Mouse (Mus musculus) spleen, adult 12 weeks (tissue): ENCODE data around the gene Enpp5.

ENCODE experiments used
- DNase-seq: peaks from one replicate; pipeline ENCODE4 v3.0.0; 2022; ENCODE audit warnings: low spot score

Enpp5 gene

GRCm38 (mm10) chr17:44100486-44100885 is 21.9 kb downstream of the Enpp5 start:
- no peak for DNase-seq

- DNase-seq = no peak
These were observed 22.3 kb downstream of the Enpp5 start for GRCm38 (mm10) chr17:44100906-44101305.

GRCm38 (mm10) chr17:44101961-44102360 is 23.3 kb downstream of the Enpp5 start:
- no peak for DNase-seq

GRCm38 (mm10) chr17:44105287-44106138 is 26.9 kb downstream of the Enpp5 start, which contains the start of gene Enpp4:
Enpp4 (minus strand) TSS chr17:44105809.
- DNase-seq = peak; percentile 71

GRCm38 (mm10) chr17:44108331-44108730 is 29.7 kb downstream of the Enpp5 start:
- DNase-seq = no peak

- no peak for DNase-seq
These were observed 38.0 kb downstream of the Enpp5 start for GRCm38 (mm10) chr17:44116584-44116983.

GRCm38 (mm10) chr17:44117721-44118120 is 39.1 kb downstream of the Enpp5 start:
- DNase-seq = no peak

GRCm38 (mm10) chr17:44118231-44118630 is 39.6 kb downstream of the Enpp5 start:
- no peak for DNase-seq

GRCm38 (mm10) chr17:44121366-44122100 is 42.9 kb downstream of the Enpp5 start:
- DNase-seq = no peak

- DNase-seq = no peak
These were observed 50.6 kb downstream of the Enpp5 start for GRCm38 (mm10) chr17:44129092-44129750.

- DNase-seq = peak; percentile 37
These were observed 51.8 kb downstream of the Enpp5 start for GRCm38 (mm10) chr17:44130429-44130828.

GRCm38 (mm10) chr17:44134106-44134505 is 55.5 kb downstream of the Enpp5 start:
- no peak for DNase-seq

- no peak for DNase-seq
These were observed 55.9 kb downstream of the Enpp5 start for GRCm38 (mm10) chr17:44134545-44134944.

- DNase-seq = no peak
These were observed 57.4 kb downstream of the Enpp5 start for GRCm38 (mm10) chr17:44136018-44136417.
